8 mouse cellular contexts compared by ENCODE assay signal in the genomic region with DNA sequence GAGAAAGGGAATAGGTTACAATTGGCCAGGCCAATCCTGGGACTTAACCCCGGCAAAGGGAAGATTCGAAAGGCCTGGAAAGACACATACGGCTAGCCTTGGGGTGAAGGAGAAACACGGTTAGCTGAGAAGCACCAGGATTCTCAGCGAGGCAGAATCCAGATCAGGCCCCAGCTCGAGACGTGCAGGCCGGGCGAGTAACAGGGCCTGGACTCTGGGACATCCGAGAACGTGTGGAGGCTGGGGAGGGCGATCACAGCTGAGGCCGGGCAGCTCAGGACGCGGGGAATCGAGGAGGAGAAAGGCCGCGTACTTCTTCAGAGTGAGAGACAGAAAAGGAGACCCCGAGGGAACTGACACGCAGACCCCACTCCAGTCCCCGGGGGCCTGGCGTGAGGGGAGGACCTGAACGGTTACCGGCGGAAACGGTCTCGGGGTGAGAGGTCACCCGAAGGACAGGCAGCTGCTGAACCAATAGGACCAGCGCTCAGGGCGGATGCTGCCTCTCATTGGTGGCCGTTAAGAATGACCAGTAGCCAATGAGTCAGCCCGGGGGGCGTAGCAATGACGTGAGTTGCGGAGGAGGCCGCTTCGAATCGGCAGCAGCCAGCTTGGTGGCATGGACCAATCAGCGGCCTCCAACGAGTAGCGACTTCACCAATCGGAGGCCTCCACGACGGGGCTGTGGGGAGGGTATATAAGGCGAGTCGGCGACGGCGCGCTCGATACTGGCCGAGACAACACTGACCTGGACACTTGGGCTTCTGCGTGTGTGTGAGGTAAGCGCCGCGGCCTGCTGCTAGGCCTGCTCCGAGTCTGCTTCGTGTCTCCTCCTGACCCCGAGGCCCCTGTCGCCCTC. TPM values are rescaled to one million over a fixed set of nuclear protein-coding genes. Genes with fewer than 3 reads are reported as not detected.
A peak's percentile ranks its signal among the peaks of the same experiment; 100 is the strongest.
DNase-seq lines count a peak whose midpoint lies in the region; ATAC-seq and TF ChIP-seq lines count a peak whose summit lies in the region.

A gene (plus strand): TSS at position 603 of the 859 bp plus-strand sequence.

- H3K4me1 ChIP-seq in G1E (ENCODE audit: insufficient read depth, low read depth, low read length): peaks cover 37% of the 10 kb centered on the region
- H3K4me1 ChIP-seq in forebrain, embryonic 16.5 days (replicated peaks; ENCODE audit: control insufficient read depth, insufficient read depth, low read length): peaks cover 42% of the 10 kb centered on the region
- H3K4me1 ChIP-seq in lung, embryonic 14.5 days (ENCODE audit: insufficient read depth): peaks cover 29% of the 10 kb centered on the region
- H3K4me1 ChIP-seq in olfactory bulb, adult 2 months (ENCODE audit: control insufficient read depth, insufficient read depth, low read length): peaks cover 6% of the 10 kb centered on the region
- H3K4me1 ChIP-seq in thymus, adult 2 months (replicated peaks; ENCODE audit: control insufficient read depth, insufficient read depth, low read length): no peaks in the 10 kb centered on the region; the same call in 1 of the 2 replicates

- DNase-seq in G1E (ENCODE audit: low spot score): peak; percentile 99
- DNase-seq in cerebellum, adult 18-20 months: peak; percentile 97 to 100
- peak; percentile 96 to 97 for DNase-seq in heart, postnatal 36 days
- DNase-seq in layer of hippocampus, adult 2 months (ENCODE audit: low spot score in 2 of 2): peak; percentile 99 to 100
- peak; percentile 100 for DNase-seq in lung, embryonic 14.5 days
- DNase-seq in thymus, adult 2 months: peak; percentile 98

- H3K27me3 ChIP-seq in G1E (ENCODE audit: insufficient read depth, low read length): no peaks in the 10 kb centered on the region
- no peaks in the 10 kb centered on the region for H3K27me3 ChIP-seq in forebrain, embryonic 16.5 days (replicated peaks; ENCODE audit: control insufficient read depth, insufficient read depth, low read length)
- H3K27me3 ChIP-seq in lung, embryonic 14.5 days (ENCODE audit: insufficient read depth, low read length): no peaks in the 10 kb centered on the region
- no peaks in the 10 kb centered on the region for H3K27me3 ChIP-seq in thymus, adult 2 months (ENCODE audit: control insufficient read depth, insufficient read depth, low read length)

- peak; percentile 97 for ATAC-seq in G1E (ENCODE audit: extremely low read depth, insufficient number of reproducible peaks, low FRiP score, poor library complexity, severe bottlenecking)
- ATAC-seq in forebrain, embryonic 16.5 days: peak; percentile 99
- peak; percentile 99 for ATAC-seq in lung, embryonic 14.5 days (ENCODE audit: insufficient read depth)

- peak within 1 kb of the TSS; percentile 89 for H3K27ac ChIP-seq in forebrain, embryonic 16.5 days (ENCODE audit: low read length)
- peak within 1 kb of the TSS; percentile 95 for H3K27ac ChIP-seq in layer of hippocampus, adult 2 months
- H3K27ac ChIP-seq in lung, embryonic 14.5 days (ENCODE audit: low read depth): peak within 1 kb of the TSS; percentile 93
- H3K27ac ChIP-seq in olfactory bulb, adult 2 months (ENCODE audit: insufficient read depth, low read depth, low read length): peak within 1 kb of the TSS; percentile 80
- H3K27ac ChIP-seq in thymus, adult 2 months (ENCODE audit: control insufficient read depth, insufficient read depth, low read length): peak within 1 kb of the TSS; percentile 15

- H3K4me3 ChIP-seq in G1E (ENCODE audit: low read depth, low read length): peak within 1 kb of the TSS; percentile 98
- H3K4me3 ChIP-seq in forebrain, embryonic 16.5 days (replicated peaks; ENCODE audit: low read length): peak within 1 kb of the TSS; percentile 74
- H3K4me3 ChIP-seq in layer of hippocampus, adult 2 months: peak within 1 kb of the TSS; percentile 96
- peak within 1 kb of the TSS; percentile 94 for H3K4me3 ChIP-seq in lung, embryonic 14.5 days (ENCODE audit: low read depth, low read length)
- peak within 1 kb of the TSS; percentile 90 for H3K4me3 ChIP-seq in olfactory bulb, adult 2 months (ENCODE audit: insufficient read depth, low read depth, low read length)
- peak within 1 kb of the TSS; percentile 79 for H3K4me3 ChIP-seq in thymus, adult 2 months (ENCODE audit: control insufficient read depth, insufficient read depth, low read length)

- intact Hi-C loops in heart, postnatal 36 days (cut with DNase I): loop anchor here (1.0 to 2.0 kb wide), 3 partner anchors 17 to 340 kb away; a partner anchor contains a TSS

- under 1% methylated on average over 60 of the region's 60 CpGs for WGBS in forebrain, embryonic 16.5 days
- under 1% methylated on average over 60 of the region's 60 CpGs for WGBS in lung, embryonic 14.5 days
- under 1% methylated on average over 60 of the region's 60 CpGs for WGBS in olfactory bulb, adult 2 months
- under 1% methylated on average over 60 of the region's 60 CpGs for WGBS in thymus, adult 2 months

- H3K9ac ChIP-seq in forebrain, embryonic 16.5 days (replicated peaks; ENCODE audit: low read depth, low read length): peak within 1 kb of the TSS; percentile 93
- peak within 1 kb of the TSS; percentile 99 for H3K9ac ChIP-seq in lung, embryonic 14.5 days

- H3K4me2 ChIP-seq in forebrain, embryonic 16.5 days (ENCODE audit: low read length): peak within 1 kb of the TSS; percentile 78
- peak within 1 kb of the TSS; percentile 75 for H3K4me2 ChIP-seq in lung, embryonic 14.5 days

- H3K36me3 ChIP-seq in G1E (replicated peaks): peaks cover 54% of the 10 kb centered on the region
- peaks cover 29% of the 10 kb centered on the region for H3K36me3 ChIP-seq in forebrain, embryonic 16.5 days (ENCODE audit: control insufficient read depth, insufficient read depth)
- H3K36me3 ChIP-seq in lung, embryonic 14.5 days (ENCODE audit: insufficient read depth): peaks cover 42% of the 10 kb centered on the region
- peaks cover 30% of the 10 kb centered on the region for H3K36me3 ChIP-seq in thymus, adult 2 months (ENCODE audit: control insufficient read depth, insufficient read depth, low read length)

- TF ChIP-seq CTCF in G1E (IDR thresholded peaks at IDR 0.05; ENCODE audit: low read depth, low read length): no peak
- TF ChIP-seq CTCF in layer of hippocampus, adult 2 months (conservative IDR thresholded peaks at IDR 0.05): no peak
- no peak for TF ChIP-seq CTCF in lung, embryonic 14.5 days (IDR thresholded peaks at IDR 0.05; ENCODE audit: low read depth)
- TF ChIP-seq CTCF in olfactory bulb, adult 2 months (IDR thresholded peaks at IDR 0.05; ENCODE audit: insufficient read depth, low read depth, low read length): no peak
- 0 out of 2 replicates have a peak, but pooled peaks have one; percentile 53 for TF ChIP-seq CTCF in thymus, adult 2 months (IDR thresholded peaks at IDR 0.05; ENCODE audit: borderline replicate concordance, control insufficient read depth, extremely low read depth, insufficient read depth, low read length, poor library complexity)

- H3K9me3 ChIP-seq in G1E (replicated peaks): no peaks in the 10 kb centered on the region
- H3K9me3 ChIP-seq in forebrain, embryonic 16.5 days (ENCODE audit: control insufficient read depth, low read length): no peaks in the 10 kb centered on the region
- H3K9me3 ChIP-seq in lung, embryonic 14.5 days (ENCODE audit: low read depth, low read length): no peaks in the 10 kb centered on the region

- peak; percentile 99 for TF ChIP-seq POLR2A in olfactory bulb, adult 2 months (IDR thresholded peaks at IDR 0.05; ENCODE audit: insufficient read depth, low read depth, low read length)
- TF ChIP-seq POLR2A in thymus, adult 2 months (IDR thresholded peaks at IDR 0.05; ENCODE audit: control insufficient read depth, extremely low read depth, insufficient read depth, low read length, poor library complexity): peak; percentile 93

RNA-seq across cellular contexts. Expression of the gene that starts here (rescaled TPM):
- total RNA-seq in G1E (2014; fragmentation: Nextera tagmentation): 117 and 127 TPM in 2 replicates
- 337 and 367 TPM in 2 replicates for total RNA-seq in G1E (2017)
- polyA plus RNA-seq in G1E (2012): 48.4 and 59.2 TPM in 2 replicates
- 387 and 442 TPM in 2 replicates for polyA plus RNA-seq in forebrain, embryonic 16.5 days (2015; fragmentation: Nextera tagmentation; extraction: Ambion mirVana)
- 100 to 1,000 TPM; 565 to 705 TPM for total RNA-seq in heart, postnatal 36 days (2021)
- 100 to 1,000 TPM; 277 to 315 TPM for total RNA-seq in layer of hippocampus, adult 2 months (2021)
- polyA plus RNA-seq in lung, embryonic 14.5 days (2014; fragmentation: Nextera tagmentation; extraction: Ambion mirVana): 981 and 1,088 TPM in 2 replicates
- not detected in 2 replicates for polyA plus RNA-seq in olfactory bulb, adult 2 months (2012; ENCODE audit: insufficient read depth, insufficient read length, low replicate concordance, missing spikeins)
- polyA plus RNA-seq in thymus, adult 2 months (2012; rRNA removed): 376 and 377 TPM in 2 replicates

Comparison
In these comparisons a context has a peak if more than half of its experiments do, and no peak if none do; other contexts are left out.
1. Peak in every context shown above with its lines: DNase-seq, ATAC-seq, H3K4me3 ChIP-seq and H3K27ac ChIP-seq.
2. H3K27ac ChIP-seq: peak in every context shown above with its lines; median percentile 95 in layer of hippocampus, adult 2 months; 93 in lung, embryonic 14.5 days; 89 in forebrain, embryonic 16.5 days; 80 in olfactory bulb, adult 2 months; 15 in thymus, adult 2 months.